Mouse (Mus musculus): ENCODE measurements around the gene Fbxo36.

The Fbxo36 gene

GRCm38 (mm10) chr1:84839309-84840017, at the start of gene Fbxo36:
Fbxo36 (plus strand) TSS chr1:84839841.
- peak; percentile 93 to 95 for DNase-seq (ENCODE audit: low spot score in 2 of 2)

GRCm38 (mm10) chr1:84791393-84791792, 48.2 kb upstream of the Fbxo36 start:
- DNase-seq (ENCODE audit: low spot score in 2 of 2): no peak

GRCm38 (mm10) chr1:84795335-84795734, 44.3 kb upstream of the Fbxo36 start:
- no peak for DNase-seq (ENCODE audit: low spot score in 2 of 2)

GRCm38 (mm10) chr1:84799166-84799565, 40.5 kb upstream of the Fbxo36 start:
- DNase-seq (ENCODE audit: low spot score in 2 of 2): no peak

- DNase-seq (ENCODE audit: low spot score in 2 of 2): no peak
These were observed 35.9 kb upstream of the Fbxo36 start for GRCm38 (mm10) chr1:84803788-84804187.

GRCm38 (mm10) chr1:84817596-84817995, 22.0 kb upstream of the Fbxo36 start:
- DNase-seq (ENCODE audit: low spot score in 2 of 2): no peak

GRCm38 (mm10) chr1:84825091-84825490, 14.6 kb upstream of the Fbxo36 start:
- no peak for DNase-seq (ENCODE audit: low spot score in 2 of 2)

- DNase-seq (ENCODE audit: low spot score in 2 of 2): no peak
These were observed 2.0 kb upstream of the Fbxo36 start for GRCm38 (mm10) chr1:84837523-84838145.

- DNase-seq (ENCODE audit: low spot score in 2 of 2): peak in 1 of 2 experiments; percentile 39
These were observed 1.5 kb upstream of the Fbxo36 start for GRCm38 (mm10) chr1:84838156-84838555.

- DNase-seq (ENCODE audit: low spot score in 2 of 2): peak; percentile 58 to 68
These were observed 955 bp upstream of the Fbxo36 start for GRCm38 (mm10) chr1:84838621-84839151.

- no peak for DNase-seq (ENCODE audit: low spot score in 2 of 2)
These were observed 500 bp downstream of the Fbxo36 start, which contains the start of gene Trip12 for GRCm38 (mm10) chr1:84840018-84840664. Trip12 (minus strand) TSS chr1:84840516.

- no peak for DNase-seq (ENCODE audit: low spot score in 2 of 2)
These were observed 1.4 kb downstream of the Fbxo36 start for GRCm38 (mm10) chr1:84841061-84841460.

GRCm38 (mm10) chr1:84843366-84843765, 3.7 kb downstream of the Fbxo36 start:
- no peak for DNase-seq (ENCODE audit: low spot score in 2 of 2)

GRCm38 (mm10) chr1:84847698-84848097, 8.1 kb downstream of the Fbxo36 start:
- DNase-seq (ENCODE audit: low spot score in 2 of 2): no peak

- DNase-seq (ENCODE audit: low spot score in 2 of 2): no peak
These were observed 8.7 kb downstream of the Fbxo36 start for GRCm38 (mm10) chr1:84848335-84848734.

GRCm38 (mm10) chr1:84848801-84849455, 9.3 kb downstream of the Fbxo36 start:
- no peak for DNase-seq (ENCODE audit: low spot score in 2 of 2)

GRCm38 (mm10) chr1:84849804-84850203, 10.2 kb downstream of the Fbxo36 start:
- DNase-seq (ENCODE audit: low spot score in 2 of 2): no peak

- no peak for DNase-seq (ENCODE audit: low spot score in 2 of 2)
These were observed 10.8 kb downstream of the Fbxo36 start for GRCm38 (mm10) chr1:84850471-84850870.

- DNase-seq (ENCODE audit: low spot score in 2 of 2): no peak
These were observed 12.0 kb downstream of the Fbxo36 start for GRCm38 (mm10) chr1:84851512-84852235.

GRCm38 (mm10) chr1:84853721-84854120, 14.1 kb downstream of the Fbxo36 start:
- DNase-seq (ENCODE audit: low spot score in 2 of 2): no peak

- DNase-seq (ENCODE audit: low spot score in 2 of 2): no peak
These were observed 15.3 kb downstream of the Fbxo36 start for GRCm38 (mm10) chr1:84854966-84855365.

Measured in spleen, postnatal 10 days (tissue).